Mouse (Mus musculus) bone marrow, adult 2 months (tissue): ENCODE data around the gene Trrap. TPM values are rescaled to one million over a fixed set of nuclear protein-coding genes. Genes with fewer than 3 reads are reported as not detected.

Experiments used
- H3K27ac ChIP-seq: fragments of 200-500 bp; 2 replicates; pipeline ENCODE4 v1.5.1; 2012; ENCODE audit warnings: low read depth, mild to moderate bottlenecking, control low read depth, inconsistent platforms, low read length; ENCODE audit not compliant: control insufficient read depth, poor library complexity, insufficient read depth
- H3K4me1 ChIP-seq: fragments of 200-500 bp; 2 replicates; pipeline ENCODE4 v1.6.1; 2011; ENCODE audit warnings: low read length; ENCODE audit not compliant: control insufficient read depth, insufficient read depth
- H3K4me3 ChIP-seq: fragments of 200-500 bp; replicated peaks from 2 replicates; pipeline ENCODE3; 2011; ENCODE audit warnings: mild to moderate bottlenecking, low read depth, low read length, control low read depth; ENCODE audit not compliant: control insufficient read depth
- CTCF ChIP-seq: fragments of 200-500 bp; IDR thresholded peaks from 2 replicates; pipeline ENCODE4 v1.5.1; 2011; ENCODE audit warnings: low read length, control low read depth; ENCODE audit not compliant: control insufficient read depth, insufficient read depth
- POLR2A ChIP-seq: fragments of 200-500 bp; IDR thresholded peaks from 2 replicates; pipeline ENCODE4 v1.6.1; 2011; ENCODE audit warnings: low read depth, mild to moderate bottlenecking, control low read depth, low read length, borderline replicate concordance; ENCODE audit not compliant: control insufficient read depth
- WGBS: fragments of 180-500 bp; shearing (Covaris S2); methylation state at CpG from one replicate; pipeline ENCODE4 v1.1.7; 2018; 5-methylcytosine and 5-hydroxymethylcytosine counted together
- polyA plus RNA-seq: library from polyadenylated mRNA; stranded (reverse); fragments of >200 nt; gene quantifications from 2 replicates; pipeline ENCODE4 v1.2.4, GENCODE M21; 2011; ENCODE audit warnings: low replicate concordance; ENCODE audit not compliant: missing spikeins, insufficient read depth, insufficient read length

Gene Trrap
- polyA plus RNA-seq, 1 experiment = 39.9 TPM

DNA sequence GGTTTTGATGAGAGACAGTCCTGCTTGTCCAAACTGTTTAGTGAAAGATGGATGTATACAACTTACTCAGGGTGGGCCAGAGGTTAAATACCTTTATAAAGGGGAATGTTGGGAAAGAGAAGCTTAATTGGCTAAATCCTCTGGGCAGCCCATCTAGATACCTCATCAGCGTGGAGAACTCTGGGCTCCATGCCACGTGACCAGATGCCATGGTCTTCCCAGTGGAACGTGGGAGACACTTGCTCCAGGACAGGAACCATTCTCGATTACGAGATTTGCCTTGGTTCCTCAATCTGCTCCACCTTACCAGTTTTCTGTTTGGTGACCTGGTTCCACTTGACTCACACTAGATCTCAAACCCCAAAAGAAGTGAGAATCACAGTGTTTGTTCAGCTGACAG is 81.2 kb downstream of the Trrap start:
- WGBS = 85% methylated on average over 5 of the region's 5 CpGs

DNA sequence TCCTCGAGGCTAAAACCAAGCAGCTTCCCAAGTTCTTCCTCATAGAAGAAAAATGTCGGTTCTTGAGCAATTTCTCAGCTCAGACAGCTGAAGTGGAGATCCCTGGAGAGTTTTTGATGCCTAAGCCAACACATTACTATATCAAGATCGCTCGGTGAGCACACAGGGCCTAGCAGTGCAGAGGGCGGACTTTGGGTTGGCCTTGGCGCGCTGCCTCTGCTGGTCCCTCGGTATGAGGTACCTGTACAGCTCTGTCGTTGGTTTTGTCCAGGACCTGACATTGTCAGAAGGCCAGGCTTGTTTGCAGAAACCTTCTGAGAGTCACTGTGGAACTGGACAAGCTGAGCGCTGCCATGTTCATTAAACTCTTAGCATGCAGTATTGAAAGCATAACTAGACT is 82.4 kb downstream of the Trrap start:
- Histone ChIP-seq H3K27ac (no peak overlapping the region), H3K4me1 (no peaks in the 10 kb centered on the region), H3K4me3 (no peak overlapping the region)
- TF ChIP-seq POLR2A (no peak), CTCF (no peak)
- 89% methylated on average over 10 of the region's 10 CpGs for WGBS

More for the DNA sequence above, 81.2 kb downstream of the Trrap start:
- no peak for TF ChIP-seq CTCF
- TF ChIP-seq POLR2A = no peak
- Histone ChIP-seq H3K27ac (no peak overlapping the region), H3K4me1 (no peaks in the 10 kb centered on the region), H3K4me3 (no peak overlapping the region)

DNA sequence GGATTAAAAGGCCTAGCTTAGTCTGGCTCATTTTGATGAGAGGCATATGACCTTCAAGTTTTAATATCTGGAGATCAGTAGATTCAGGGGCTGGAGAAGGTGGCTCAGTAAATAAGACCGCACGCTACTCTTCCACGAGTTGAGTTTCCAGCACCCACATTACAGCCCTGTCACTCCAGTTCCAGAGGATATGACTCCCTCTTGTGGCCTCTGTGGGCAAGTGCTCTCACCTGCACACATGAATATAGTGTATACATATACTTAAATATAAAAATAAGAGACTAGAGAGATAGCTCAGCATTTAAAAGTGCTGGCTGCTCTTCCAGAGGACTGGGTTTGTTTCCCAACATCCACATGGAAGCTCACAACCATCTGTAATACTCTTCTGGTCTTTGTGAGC is 84.3 kb downstream of the Trrap start:
- H3K27ac ChIP-seq = no peak overlapping the region
- H3K4me1 ChIP-seq = no peaks in the 10 kb centered on the region
- H3K4me3 ChIP-seq = no peak overlapping the region
- 88% methylated on average over 3 of the region's 3 CpGs for WGBS
- TF ChIP-seq CTCF (no peak), POLR2A (no peak)

DNA sequence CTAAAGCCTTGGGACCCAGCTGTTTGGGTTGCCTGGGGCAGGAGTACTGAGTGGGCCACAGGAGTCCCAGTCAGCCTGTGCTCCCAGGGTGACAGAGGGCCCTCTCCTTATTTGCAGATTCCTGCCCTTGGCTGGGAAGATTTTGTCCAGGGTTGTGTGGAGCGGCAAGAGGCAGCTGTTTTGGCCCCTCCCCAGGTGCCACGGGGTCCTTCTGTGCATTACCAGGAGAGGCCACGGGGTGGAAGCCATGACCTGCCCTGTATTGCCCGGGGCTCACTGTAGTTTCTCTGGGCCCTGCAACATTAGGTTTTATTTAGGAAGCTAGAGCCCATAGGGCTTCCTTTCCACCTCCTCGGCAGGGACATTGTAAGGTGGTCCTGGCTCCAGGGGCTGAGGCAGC is 86.4 kb downstream of the Trrap start:
- TF ChIP-seq CTCF (no peak), POLR2A (no peak)
- 78% methylated on average over 5 of the region's 5 CpGs for WGBS
- Histone ChIP-seq H3K27ac (no peak overlapping the region), H3K4me1 (no peaks in the 10 kb centered on the region), H3K4me3 (no peak overlapping the region)

DNA sequence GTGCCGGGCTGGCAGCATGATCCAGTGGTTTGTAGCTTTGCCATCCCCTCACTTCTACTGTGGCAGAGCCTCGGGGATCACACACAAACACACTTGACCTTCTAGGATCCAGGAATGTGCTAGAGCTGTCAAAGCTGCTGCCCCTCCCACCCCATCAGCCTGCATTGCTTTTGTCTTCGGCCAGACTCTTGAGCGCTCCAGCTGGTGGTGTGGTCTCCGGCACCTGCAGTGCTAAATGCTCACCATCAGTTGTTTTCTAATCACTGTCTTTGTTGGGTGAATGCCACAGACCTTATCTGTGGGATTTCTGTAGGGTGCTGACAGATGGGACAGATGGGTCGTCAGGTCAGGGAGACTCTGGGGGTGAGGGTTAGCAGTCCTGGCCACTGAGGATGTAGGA is 88.4 kb downstream of the Trrap start:
- H3K27ac ChIP-seq = no peak overlapping the region
- TF ChIP-seq POLR2A (no peak), CTCF (no peak)
- H3K4me3 ChIP-seq = no peak overlapping the region
- no peaks in the 10 kb centered on the region for H3K4me1 ChIP-seq
- WGBS = 78% methylated on average over 6 of the region's 6 CpGs

DNA sequence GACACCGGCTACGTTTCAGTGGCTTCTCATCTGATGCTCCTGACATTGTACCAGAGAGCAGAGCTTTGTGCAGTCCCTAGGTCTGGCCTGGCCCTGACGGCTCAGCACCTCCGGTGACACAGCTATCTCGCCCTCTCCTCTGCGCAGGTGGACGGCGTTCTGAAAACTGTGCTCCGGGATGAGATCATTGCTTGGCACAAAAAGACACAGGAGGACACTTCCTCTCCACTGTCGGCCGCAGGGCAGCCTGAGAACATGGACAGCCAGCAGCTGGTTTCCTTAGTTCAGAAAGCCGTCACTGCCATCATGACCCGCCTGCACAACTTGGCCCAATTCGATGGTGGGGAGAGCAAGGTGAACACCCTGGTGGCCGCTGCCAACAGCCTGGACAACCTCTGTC is 91.0 kb downstream of the Trrap start:
- Histone ChIP-seq H3K27ac (no peak overlapping the region), H3K4me3 (no peak overlapping the region), H3K4me1 (no peaks in the 10 kb centered on the region)
- WGBS = 93% methylated on average over 15 of the region's 15 CpGs
- TF ChIP-seq POLR2A (no peak), CTCF (no peak)

DNA sequence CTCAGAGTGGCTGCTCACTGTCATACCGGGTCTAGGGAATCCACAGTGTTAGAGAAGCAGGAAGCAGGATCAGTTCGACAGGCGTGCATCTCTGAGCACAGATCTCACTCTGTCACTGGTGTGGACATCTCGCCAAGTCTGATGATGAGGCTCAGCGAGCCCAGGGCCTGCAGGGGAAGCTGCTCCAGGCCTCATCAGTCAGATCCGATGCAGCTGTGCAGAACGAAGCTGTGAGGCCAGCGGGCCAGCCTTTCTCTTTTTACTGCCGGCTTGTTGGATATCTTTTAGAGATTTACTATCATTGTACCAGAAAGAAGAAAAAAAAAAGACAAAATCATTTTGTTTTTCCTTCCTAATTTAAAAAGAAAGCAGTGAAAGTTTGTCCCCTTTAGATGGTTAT is 91.8 kb downstream of the Trrap start:
- Histone ChIP-seq H3K27ac (no peak overlapping the region), H3K4me1 (no peaks in the 10 kb centered on the region), H3K4me3 (no peak overlapping the region)
- WGBS = 90% methylated on average over 9 of the region's 9 CpGs
- TF ChIP-seq CTCF = no peak
- no peak for TF ChIP-seq POLR2A

DNA sequence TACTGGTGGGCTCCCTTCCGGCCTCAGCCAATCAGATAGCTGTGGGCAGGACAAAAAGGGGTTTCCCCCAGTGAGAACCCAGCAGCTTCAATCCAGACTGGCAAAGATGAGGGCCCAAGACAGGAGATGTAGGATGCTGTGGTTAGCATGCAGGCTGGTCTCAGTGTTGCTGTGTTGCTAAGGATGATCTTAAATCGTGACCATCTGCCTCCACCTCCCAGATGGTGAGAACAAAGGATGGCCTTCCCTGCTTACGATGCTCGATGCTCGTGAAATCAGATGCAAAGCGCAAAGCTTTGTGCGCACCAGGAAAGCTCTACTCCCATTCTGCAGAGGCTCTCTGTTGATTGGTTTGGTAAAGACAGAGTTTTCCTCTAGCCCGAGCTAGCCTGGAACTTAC is 93.4 kb downstream of the Trrap start:
- Histone ChIP-seq H3K27ac (no peak overlapping the region), H3K4me1 (no peaks in the 10 kb centered on the region), H3K4me3 (no peak overlapping the region)
- WGBS = 92% methylated on average over 8 of the region's 8 CpGs
- no peak for TF ChIP-seq CTCF
- no peak for TF ChIP-seq POLR2A

DNA sequence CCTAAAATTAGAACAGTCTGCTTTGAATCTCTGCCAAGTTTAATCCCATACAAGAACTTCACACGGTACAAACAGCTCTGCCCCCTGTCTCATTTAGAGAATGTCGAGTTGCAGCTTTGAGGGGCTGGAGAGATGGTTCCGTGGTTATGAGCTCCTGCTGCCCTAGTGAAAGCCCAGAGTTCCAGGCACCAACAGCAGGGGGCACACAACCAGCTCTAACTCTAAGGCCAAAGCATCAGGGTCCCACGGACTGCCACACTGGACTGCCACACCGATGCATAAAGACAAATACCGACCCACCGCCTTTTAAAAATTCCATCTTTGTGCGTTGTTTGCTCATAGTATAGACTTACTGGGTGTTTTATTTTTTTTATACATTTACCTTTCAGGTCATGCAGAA is 99.4 kb downstream of the Trrap start:
- TF ChIP-seq CTCF = no peak
- TF ChIP-seq POLR2A = no peak
- 61% methylated on average over 8 of the region's 8 CpGs for WGBS
- Histone ChIP-seq H3K4me3 (no peak overlapping the region), H3K4me1 (no peaks in the 10 kb centered on the region), H3K27ac (no peak overlapping the region)
